Comparison of ENCODE assay signal across 9 mouse cellular contexts in the genomic region with DNA sequence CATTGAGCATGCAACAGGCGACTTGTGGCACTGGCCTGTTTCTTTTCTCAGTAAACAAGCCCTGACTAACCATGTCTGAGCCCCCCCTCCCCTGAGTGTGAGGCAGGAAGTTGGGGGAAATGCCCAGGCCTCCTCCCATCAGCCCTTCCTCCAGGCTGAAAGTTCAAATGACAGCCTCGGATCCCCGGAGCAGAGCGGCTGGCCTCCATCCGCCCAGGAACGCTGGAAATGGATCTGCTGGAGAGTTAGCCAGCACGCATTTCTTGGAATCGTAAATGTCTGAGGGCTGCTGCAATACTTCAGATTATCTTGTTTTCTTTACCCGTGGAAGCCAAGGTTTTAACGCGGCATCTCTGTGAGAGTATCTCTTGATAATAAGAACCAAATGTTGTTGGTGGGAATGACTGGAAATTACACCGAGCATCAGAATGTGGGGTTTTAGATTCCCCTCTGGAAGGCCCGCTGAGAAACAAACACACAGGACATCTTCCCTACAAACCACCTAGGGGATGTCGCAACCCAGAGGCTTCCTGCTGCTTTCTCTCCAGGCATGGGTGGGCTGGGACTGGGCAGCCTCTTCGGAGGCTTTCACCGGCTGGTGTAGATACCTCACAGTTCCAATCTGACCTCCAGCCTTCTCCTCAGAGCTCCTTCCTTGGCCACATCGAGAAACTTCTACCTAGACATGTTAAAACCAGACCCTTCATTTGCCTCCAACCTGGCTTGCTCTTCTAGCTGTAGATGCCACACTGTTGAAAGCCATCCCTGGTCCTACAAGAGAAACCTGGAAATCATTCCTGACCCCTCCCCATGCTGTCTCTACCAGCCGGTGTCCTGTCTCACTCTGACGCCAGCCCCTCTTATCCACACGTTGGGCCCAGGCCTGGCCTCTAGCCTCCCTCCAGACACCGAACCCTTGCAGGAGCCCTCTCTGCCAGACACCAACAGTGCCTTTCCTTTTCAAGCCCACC. TPM values are rescaled to one million over a fixed set of nuclear protein-coding genes. Genes with fewer than 3 reads are reported as not detected.
DNase-seq lines count a peak whose midpoint lies in the region; ATAC-seq and TF ChIP-seq lines count a peak whose summit lies in the region.
"Had no signal": no experiment of that assay in that cellular context is flagged by ENCODE, and none has a peak within 500 bp of the region (broad histone marks: within the 10 kb centered on the region; RNA-seq: fewer than 3 reads in every experiment).

No protein-coding gene starts in this region.

- H3K27me3 ChIP-seq in heart, adult 2 months (ENCODE audit: control insufficient read depth, insufficient read depth, low read length): no peaks in the 10 kb centered on the region
- no peaks in the 10 kb centered on the region for H3K27me3 ChIP-seq in stomach, embryonic 14.5 days (ENCODE audit: control insufficient read depth, insufficient read depth, low read length)
- H3K27me3 ChIP-seq in forebrain, embryonic 13.5 days: no peaks in the 10 kb centered on the region

- H3K9ac ChIP-seq in heart, adult 2 months (ENCODE audit: low read depth, low read length): no peak overlapping the region
- no peak overlapping the region for H3K9ac ChIP-seq in stomach, embryonic 14.5 days (replicated peaks; ENCODE audit: low read depth, low read length)
- H3K9ac ChIP-seq in forebrain, embryonic 13.5 days: no peak overlapping the region

- intact Hi-C loops in heart, adult 2 months (cut with DNase I): no loop called here

- no peaks in the 10 kb centered on the region for H3K4me1 ChIP-seq in lung, adult 2 months (ENCODE audit: control insufficient read depth, insufficient read depth, low read length)
- H3K4me1 ChIP-seq in heart, adult 2 months (ENCODE audit: control insufficient read depth, insufficient read depth, low read length): no peaks in the 10 kb centered on the region
- peaks cover 23% of the 10 kb centered on the region for H3K4me1 ChIP-seq in stomach, embryonic 14.5 days (ENCODE audit: control insufficient read depth, insufficient read depth, low read length)
- H3K4me1 ChIP-seq in forebrain, embryonic 13.5 days: peaks cover 18% of the 10 kb centered on the region

- H3K27ac ChIP-seq in heart, adult 2 months: peak overlapping the region; percentile 59
- peak overlapping the region; percentile 80 for H3K27ac ChIP-seq in stomach, embryonic 14.5 days (ENCODE audit: low read length)
- H3K27ac ChIP-seq in forebrain, embryonic 13.5 days: no peak overlapping the region
- H3K27ac ChIP-seq: macrophage had no signal

- H3K36me3 ChIP-seq in heart, adult 2 months (ENCODE audit: control insufficient read depth, insufficient read depth, low read length): no peaks in the 10 kb centered on the region
- H3K36me3 ChIP-seq in stomach, embryonic 14.5 days (ENCODE audit: control insufficient read depth, insufficient read depth, low read length): no peaks in the 10 kb centered on the region
- no peaks in the 10 kb centered on the region for H3K36me3 ChIP-seq in forebrain, embryonic 13.5 days (ENCODE audit: poor library complexity, severe bottlenecking)

- no peaks in the 10 kb centered on the region for H3K79me2 ChIP-seq in heart, adult 2 months (replicated peaks; ENCODE audit: control insufficient read depth, insufficient read depth, low read length)

- TF ChIP-seq EP300 in heart, adult 2 months (IDR thresholded peaks at IDR 0.05; ENCODE audit: insufficient read depth, low read depth, low read length): 0 out of 2 replicates have a peak, but pooled peaks have one; percentile 16

- no peak for TF ChIP-seq CTCF in lung, adult 2 months (IDR thresholded peaks at IDR 0.05; ENCODE audit: insufficient read depth, low read length)
- no peak for TF ChIP-seq CTCF in heart, adult 2 months (IDR thresholded peaks at IDR 0.05)

- no peak overlapping the region for H3K4me2 ChIP-seq in stomach, embryonic 14.5 days (replicated peaks; ENCODE audit: low read depth, low read length)
- no peak overlapping the region for H3K4me2 ChIP-seq in forebrain, embryonic 13.5 days

- DNase-seq in lung, adult 18-20 months: peak; percentile 23 to 34
- no peak for DNase-seq in lung, adult 2 months
- peak; percentile 71 to 80 for DNase-seq in heart, adult 2 months
- peak; percentile 81 for DNase-seq in kidney, postnatal 10 days
- DNase-seq in layer of hippocampus, adult 18-20 months (ENCODE audit: low spot score in 2 of 2): no peak
- DNase-seq in testis, postnatal 10 days (ENCODE audit: low spot score): no peak

- WGBS in lung, adult 2 months: 43% methylated on average over 21 of the region's 21 CpGs
- 43% methylated on average over 21 of the region's 21 CpGs for WGBS in heart, adult 2 months
- 38% methylated on average over 21 of the region's 21 CpGs for WGBS in stomach, embryonic 14.5 days
- 81% methylated on average over 21 of the region's 21 CpGs for WGBS in forebrain, embryonic 13.5 days

- no peak for TF ChIP-seq POLR2A in lung, adult 2 months (IDR thresholded peaks at IDR 0.05; ENCODE audit: borderline replicate concordance, extremely low read depth, low read depth, low read length)
- TF ChIP-seq POLR2A in heart, adult 2 months (IDR thresholded peaks at IDR 0.05; ENCODE audit: insufficient read depth, low read depth, low read length): no peak

- peak; percentile 59; the same call in 1 of the 2 replicates for ATAC-seq in stomach, embryonic 14.5 days (ENCODE audit: insufficient number of reproducible peaks, insufficient read depth, low FRiP score, low read depth)
- no peak for ATAC-seq in forebrain, embryonic 13.5 days

- H3K9me3 ChIP-seq in stomach, embryonic 14.5 days (ENCODE audit: control insufficient read depth, low read depth, low read length): no peaks in the 10 kb centered on the region
- no peaks in the 10 kb centered on the region for H3K9me3 ChIP-seq in forebrain, embryonic 13.5 days (replicated peaks)

- no peak overlapping the region for H3K4me3 ChIP-seq in lung, adult 2 months (replicated peaks; ENCODE audit: extremely low read depth, low read depth, low read length)
- no peak overlapping the region for H3K4me3 ChIP-seq in heart, adult 2 months
- H3K4me3 ChIP-seq in stomach, embryonic 14.5 days (ENCODE audit: low read depth, low read length): no peak overlapping the region
- no peak overlapping the region for H3K4me3 ChIP-seq in forebrain, embryonic 13.5 days

RNA-seq across cellular contexts. Expression of a gene that starts 31.1 kb away (rescaled TPM):
- polyA plus RNA-seq in lung, adult 2 months (2012; rRNA removed): 0.37 and 0.43 TPM in 2 replicates
- not detected for total RNA-seq in heart, adult 2 months (2021)
- 0.14 TPM in 1 of 2 replicates, not detected in the other for polyA plus RNA-seq in heart, adult 2 months (2012; rRNA removed)
- polyA plus RNA-seq in stomach, embryonic 14.5 days (2014; fragmentation: Nextera tagmentation; extraction: Ambion mirVana): 0.42 and 0.49 TPM in 2 replicates
- 0.65 and 0.78 TPM in 2 replicates for polyA plus RNA-seq in forebrain, embryonic 13.5 days (2015; fragmentation: Nextera tagmentation; extraction: Ambion mirVana)
- total RNA-seq in layer of hippocampus, adult 18-20 months (2021): under 1 TPM; 0.30 TPM
- polyA plus RNA-seq: macrophage had no signal

RNA-seq across cellular contexts. Expression of a gene that starts 31.2 kb away (rescaled TPM):
- polyA plus RNA-seq in lung, adult 2 months (2012; rRNA removed): not detected in 2 replicates
- total RNA-seq in heart, adult 2 months (2021): not detected
- polyA plus RNA-seq in heart, adult 2 months (2012; rRNA removed): not detected in 2 replicates
- polyA plus RNA-seq in stomach, embryonic 14.5 days (2014; fragmentation: Nextera tagmentation; extraction: Ambion mirVana): 0.19 and 0.25 TPM in 2 replicates
- polyA plus RNA-seq in forebrain, embryonic 13.5 days (2015; fragmentation: Nextera tagmentation; extraction: Ambion mirVana): 0.13 and 0.21 TPM in 2 replicates
- under 1 TPM in 1 of 2 experiments, not detected in 1; 0.08 TPM for total RNA-seq in layer of hippocampus, adult 18-20 months (2021)
- polyA plus RNA-seq: macrophage had no signal

RNA-seq across cellular contexts. Expression of a gene that starts 42.8 kb away (rescaled TPM):
- polyA plus RNA-seq in lung, adult 2 months (2012; rRNA removed): 116 and 137 TPM in 2 replicates
- 10 to 100 TPM; 88.9 to 96.1 TPM for total RNA-seq in heart, adult 2 months (2021)
- polyA plus RNA-seq in heart, adult 2 months (2012; rRNA removed): 174 and 240 TPM in 2 replicates
- polyA plus RNA-seq in stomach, embryonic 14.5 days (2014; fragmentation: Nextera tagmentation; extraction: Ambion mirVana): 286 and 310 TPM in 2 replicates
- 62.1 and 63.3 TPM in 2 replicates for polyA plus RNA-seq in forebrain, embryonic 13.5 days (2015; fragmentation: Nextera tagmentation; extraction: Ambion mirVana)
- 10 to 100 TPM; 13.8 to 15.4 TPM for total RNA-seq in layer of hippocampus, adult 18-20 months (2021)
- polyA plus RNA-seq: macrophage had no signal

Comparison
In these comparisons a context has a peak if more than half of its experiments do, and no peak if none do; other contexts are left out.
1. DNase-seq: peak in lung, adult 18-20 months (2 of 2), heart, adult 2 months (2 of 2) and kidney, postnatal 10 days (single experiment); none in lung, adult 2 months (single experiment), layer of hippocampus, adult 18-20 months (0 of 2) and testis, postnatal 10 days (single experiment).